Mouse (Mus musculus) megakaryocyte-erythroid progenitor cell, adult 5-6 weeks (primary cell): ENCODE results near the gene Cdk20. TPM values are rescaled to one million over a fixed set of nuclear protein-coding genes. Genes with fewer than 3 reads are reported as not detected.
A peak's percentile ranks its signal among the peaks of the same experiment; 100 is the strongest.

Source experiments
- ATAC-seq: replicated peaks from 2 replicates; pipeline ENCODE4 v1.8.0; 2016; ENCODE audit warnings: mild to moderate bottlenecking, inconsistent platforms; ENCODE audit not compliant: severe bottlenecking, poor library complexity, low FRiP score, low TSS enrichment
- total RNA-seq, 2 experiments: library from RNA; stranded (forward) in 1 of 2; stranded (reverse) in 1 of 2; fragments of 200-1000, 215-1000 nt in 1 of 2; fragments of >200 nt in 1 of 2; fragmentation: Nextera tagmentation in 1 of 2; gene quantifications; 2 replicates each; pipeline ENCODE4 v1.2.3; 2014 to 2017

The Cdk20 gene
- total RNA-seq (2014; fragmentation: Nextera tagmentation) (3.7 and 4.4 TPM in 2 replicates), total RNA-seq (2017) (2.9 and 6.8 TPM in 2 replicates)

DNA sequence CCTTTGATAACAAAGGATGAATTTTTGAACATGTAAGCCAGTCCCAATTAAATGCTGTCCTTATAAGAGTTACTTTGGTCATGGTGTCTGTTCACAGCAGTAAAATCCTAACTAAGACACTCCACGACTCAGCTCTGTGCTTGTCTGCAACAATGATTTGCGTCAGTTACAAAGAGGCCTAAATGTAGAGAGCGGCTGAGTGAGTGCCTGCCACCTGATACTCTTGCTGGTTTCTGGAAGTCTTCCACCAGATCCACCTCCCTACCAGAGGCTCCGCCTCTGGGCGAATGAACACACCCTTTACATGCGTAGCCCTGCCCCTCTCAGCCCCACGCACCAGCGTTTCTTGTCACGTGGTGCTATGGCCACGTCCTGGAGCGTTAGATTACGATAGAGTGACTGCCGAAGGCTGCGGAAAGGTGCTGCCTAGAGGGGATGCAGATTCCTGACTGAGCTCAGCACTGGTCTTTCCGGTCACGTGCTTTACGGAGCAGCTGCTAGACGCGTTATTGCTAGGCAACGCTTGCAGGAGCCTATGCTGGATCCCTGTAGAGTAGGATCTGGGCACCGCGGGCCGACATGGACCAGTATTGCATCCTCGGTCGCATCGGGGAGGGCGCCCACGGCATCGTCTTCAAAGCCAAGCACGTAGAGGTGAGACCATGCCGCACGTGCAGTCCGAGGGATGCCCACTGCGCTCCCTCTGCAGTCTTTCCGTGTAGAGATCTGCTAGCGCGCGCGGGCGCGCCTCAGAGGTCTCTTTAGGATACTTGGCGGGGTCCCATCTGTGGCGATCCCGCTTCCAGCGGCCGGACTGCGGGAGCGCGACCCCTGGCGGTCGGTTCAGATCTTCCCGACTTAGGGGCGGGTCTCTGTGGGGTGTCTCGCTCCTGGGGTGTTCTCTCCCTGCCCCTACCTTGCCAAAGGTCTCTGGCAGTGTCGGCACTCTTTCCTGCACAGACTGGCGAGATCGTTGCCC is at the start of gene Cdk20:
TSS of gene Cdk20 (plus strand) at position 298 of the 979 bp plus-strand sequence.
- ATAC-seq: peak; percentile 95

DNA sequence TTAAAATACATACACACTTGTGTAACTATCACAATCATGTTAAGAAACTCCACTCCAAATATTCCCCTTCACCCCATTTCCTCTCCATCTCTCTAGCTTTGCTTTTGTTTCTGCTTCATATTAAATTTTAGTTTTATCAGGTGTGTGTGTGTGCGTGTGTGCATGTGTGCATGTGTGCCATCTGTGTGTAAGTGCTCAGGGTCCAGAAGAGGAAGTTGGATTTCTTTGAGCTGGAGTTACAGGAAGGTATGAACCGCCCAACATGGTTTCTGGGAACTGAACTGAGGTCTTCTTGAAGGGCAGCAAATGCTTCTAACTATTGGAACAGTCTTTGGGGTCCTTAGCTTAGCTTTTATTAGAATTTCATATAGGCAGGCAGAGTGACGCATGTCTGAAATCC is 47.2 kb upstream of the Cdk20 start:
- no peak for ATAC-seq

DNA sequence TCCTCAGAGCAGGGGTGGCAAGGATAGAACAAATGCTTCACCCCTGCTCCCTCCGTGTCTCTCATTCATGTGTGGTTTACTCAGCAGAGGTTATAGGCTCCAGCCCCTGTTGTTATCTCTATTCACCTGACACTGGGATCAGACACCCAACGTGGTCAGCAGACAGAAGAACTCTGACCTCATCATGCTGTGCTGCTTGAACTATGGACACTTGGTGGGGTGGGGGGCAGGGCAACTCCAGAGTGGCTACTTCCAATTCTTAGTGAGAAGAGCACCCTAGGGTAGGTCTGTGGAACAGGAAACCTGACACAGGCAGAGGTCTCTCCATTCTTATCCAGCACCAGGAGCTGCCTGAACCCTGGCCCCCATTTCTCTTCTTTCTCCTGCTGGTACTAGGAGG is 46.1 kb upstream of the Cdk20 start:
- ATAC-seq: 0 out of 2 replicates have a peak, but pooled peaks have one; percentile 44

DNA sequence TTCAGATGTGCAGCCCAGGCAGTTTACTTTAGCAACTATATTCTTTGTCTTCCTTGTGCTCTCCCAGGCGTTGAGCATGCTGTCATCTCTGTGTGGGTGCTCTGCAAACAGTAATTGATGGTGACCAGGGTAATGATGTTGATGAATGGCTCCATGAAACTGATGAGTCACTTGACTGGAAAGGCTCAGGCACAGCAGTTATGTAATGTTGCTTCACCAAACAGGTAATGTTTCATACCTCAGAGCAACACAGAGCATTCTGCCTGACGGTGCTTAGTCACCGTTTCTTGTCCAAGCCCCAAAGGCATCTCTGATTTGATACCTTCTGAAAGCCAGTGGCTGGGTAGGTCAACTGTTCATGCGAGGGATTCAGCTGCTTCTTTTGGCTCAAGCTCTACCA is 43.7 kb upstream of the Cdk20 start:
- no peak for ATAC-seq

DNA sequence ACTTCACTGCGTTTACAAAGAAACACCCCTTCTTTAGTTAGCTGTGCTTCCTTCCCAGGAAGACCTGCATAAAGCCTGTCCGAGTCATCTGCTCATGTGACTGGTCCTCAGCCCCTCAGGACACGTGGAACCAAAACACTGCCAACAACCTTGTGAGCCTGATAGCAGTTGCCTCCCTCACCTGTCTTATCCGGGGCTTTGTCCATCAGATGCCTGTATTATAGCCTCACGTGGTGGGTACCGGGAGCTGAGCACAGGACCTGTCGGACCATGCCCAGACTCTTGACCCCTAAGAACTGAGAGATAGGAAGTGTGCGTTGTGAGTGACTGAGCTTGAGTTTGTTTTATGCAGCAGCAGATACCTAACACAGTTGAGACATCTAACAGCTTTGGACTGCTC is 35.1 kb upstream of the Cdk20 start:
- ATAC-seq: no peak

DNA sequence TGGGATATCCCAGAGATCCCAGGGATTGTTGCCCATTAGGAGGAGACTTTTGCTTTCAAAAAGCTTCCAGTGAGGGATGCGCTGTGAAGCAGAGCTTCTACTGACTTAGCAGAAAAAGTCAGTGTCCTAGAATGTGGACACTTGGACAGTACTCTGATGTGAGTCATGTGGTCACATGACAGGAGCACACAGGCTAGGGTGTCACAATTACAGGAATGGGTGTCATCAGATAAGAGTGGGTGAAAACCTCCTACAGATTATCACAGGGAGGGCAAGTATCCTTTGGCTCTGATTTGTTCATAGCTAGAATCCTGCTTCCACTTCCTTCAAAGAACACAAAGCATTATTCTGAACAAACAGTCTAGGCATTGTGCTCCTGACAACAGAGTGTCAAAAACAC is 34.0 kb upstream of the Cdk20 start:
- ATAC-seq: no peak

DNA sequence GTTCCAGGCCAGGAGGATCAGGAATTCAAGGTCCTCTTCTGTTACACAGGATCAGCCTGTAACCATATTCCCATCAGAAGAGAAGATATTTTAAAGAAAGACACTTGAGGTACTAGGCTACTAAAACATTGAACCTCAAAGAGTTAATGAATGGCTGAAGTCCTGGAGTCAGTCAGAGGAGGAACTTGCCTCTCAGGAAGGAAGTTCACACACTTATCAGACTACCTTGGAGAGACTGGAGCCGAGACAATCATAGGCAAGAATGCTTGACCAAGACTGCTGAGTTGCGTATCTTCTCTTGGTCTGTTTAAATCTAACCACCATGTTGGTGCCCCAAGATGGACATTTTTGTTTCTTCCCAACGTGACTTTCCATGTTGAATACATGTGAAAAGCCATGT is 32.2 kb upstream of the Cdk20 start:
- no peak for ATAC-seq

DNA sequence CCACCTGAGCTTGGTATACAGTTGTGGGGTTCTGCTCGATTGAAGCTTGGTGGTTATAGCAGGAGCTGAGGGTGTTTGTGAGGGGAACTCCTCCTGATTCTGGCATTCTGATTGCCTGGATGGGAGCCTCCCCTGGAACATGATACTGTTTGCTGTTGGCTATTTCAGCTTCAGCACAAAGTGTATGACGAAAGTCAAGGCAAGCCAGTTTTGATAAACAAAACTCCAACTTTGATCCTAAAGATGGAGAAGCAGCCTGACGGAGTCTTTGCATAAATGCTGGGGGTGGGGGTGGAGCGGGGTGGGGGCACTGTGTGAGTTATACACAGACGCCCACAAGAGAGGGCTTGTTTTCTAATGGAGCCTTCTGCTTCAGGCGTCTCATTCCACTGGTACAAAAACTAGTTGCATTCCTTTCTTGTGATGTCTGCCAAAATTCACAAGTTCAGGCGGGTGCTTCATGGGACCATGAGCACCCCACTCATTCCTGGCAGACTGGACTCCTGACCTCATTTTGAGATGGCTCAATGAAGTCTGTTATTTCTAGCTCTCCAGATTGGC is 31.2 kb upstream of the Cdk20 start:
- ATAC-seq: no peak

DNA sequence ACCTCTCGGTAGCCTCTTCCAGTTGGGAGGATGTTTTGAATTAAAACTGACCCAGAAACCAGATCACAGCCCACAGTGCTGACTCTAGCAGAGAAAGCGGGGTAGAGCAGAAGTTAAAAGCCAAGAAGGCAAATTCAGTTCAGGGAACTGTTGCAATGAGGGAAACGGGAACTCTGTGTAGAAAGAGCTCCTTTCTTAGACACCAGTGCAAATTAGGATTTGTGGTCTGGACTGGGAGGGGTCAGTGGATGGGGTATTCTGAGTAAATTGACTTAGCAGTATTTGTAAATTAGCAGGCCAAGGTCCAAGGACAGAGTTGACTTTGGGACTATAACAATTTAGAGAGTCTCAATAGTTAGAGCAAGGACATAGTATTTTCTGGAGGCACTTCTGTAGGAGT is 30.1 kb upstream of the Cdk20 start:
- ATAC-seq: no peak; the same call in 1 of the 2 replicates

DNA sequence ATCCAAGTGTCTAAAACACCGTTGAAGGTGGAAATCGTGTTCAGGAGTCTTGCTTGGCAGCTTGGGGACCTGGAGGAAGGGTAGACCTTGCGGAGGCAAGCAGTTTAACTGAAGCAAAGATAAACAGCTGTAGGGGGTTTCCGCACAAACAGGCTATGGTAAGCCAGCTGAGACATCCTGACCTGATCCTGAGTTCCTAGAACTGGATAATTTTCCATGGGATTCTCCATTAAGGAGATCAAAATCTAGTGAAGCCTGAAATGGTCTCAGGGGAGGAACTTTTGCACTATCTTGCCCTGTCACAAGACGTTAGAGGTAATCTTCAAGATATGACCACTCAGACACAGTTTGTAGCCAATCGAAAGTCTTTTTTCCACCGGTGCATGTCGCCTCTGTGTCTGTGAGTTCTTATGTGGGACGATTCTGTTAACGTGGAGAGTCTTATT is 29.6 kb upstream of the Cdk20 start:
- peak; percentile 75 for ATAC-seq

DNA sequence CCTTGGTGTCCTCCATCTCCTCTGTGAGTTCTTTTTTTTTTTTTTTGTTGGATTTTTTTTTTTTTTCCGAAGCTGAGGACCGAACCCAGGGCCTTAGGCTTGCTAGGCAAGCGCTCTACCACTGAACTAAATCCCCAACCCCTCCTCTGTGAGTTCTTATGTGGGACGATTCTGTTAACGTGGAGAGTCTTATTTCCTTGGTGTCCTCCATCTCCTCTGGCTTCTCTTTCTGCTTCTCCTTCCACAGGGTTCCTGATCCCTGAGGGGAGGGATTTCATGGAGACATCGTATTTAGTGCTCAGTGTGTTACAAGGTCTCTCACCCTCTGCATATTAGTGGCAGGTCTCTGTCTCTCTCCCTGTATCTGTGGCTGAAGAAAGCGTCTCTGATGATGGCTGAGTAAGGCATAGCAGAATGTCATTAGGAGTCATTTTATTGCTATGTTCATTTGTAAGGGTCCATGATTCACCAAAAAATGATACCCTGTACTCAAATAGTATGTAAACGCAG is 29.1 kb upstream of the Cdk20 start:
- ATAC-seq: no peak

DNA sequence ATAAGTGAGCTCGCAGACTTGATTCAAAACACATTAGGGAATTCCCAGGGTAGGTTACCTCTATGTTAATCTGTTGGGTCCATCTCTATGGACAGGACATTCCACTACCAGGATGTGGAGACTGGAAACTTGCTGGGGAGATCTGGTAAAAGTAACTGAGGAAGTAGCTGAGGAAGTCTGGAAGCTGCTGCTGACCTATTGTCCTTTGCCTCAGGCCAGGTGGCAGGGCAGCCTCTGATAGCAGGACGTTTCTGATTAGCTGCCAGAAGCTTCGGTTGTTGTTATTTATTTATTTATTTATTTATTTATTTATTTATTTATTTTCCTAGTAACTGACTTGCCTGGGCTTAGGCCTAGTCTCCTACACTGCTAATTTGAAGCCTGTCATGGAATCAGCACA is 28.6 kb upstream of the Cdk20 start:
- no peak for ATAC-seq

DNA sequence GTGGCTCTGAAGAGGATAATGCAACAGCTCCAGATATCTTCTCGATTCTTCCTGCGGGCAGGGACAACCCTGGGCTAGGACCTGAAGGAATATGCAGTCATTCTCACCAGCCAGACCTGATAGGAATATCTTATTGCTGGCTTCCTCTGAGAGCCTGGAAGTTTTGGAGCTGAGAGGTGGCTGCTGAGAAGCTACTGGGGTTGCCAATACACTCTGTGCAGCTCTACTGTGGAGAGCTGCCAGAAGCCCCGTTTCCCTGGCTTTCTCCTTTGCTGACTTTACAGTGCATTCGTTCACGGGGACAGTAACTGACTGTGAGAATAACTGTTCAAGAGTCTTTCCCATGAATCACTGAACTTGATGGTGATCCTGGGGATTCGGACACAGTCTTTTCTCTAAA is 26.6 kb upstream of the Cdk20 start:
- ATAC-seq: no peak

DNA sequence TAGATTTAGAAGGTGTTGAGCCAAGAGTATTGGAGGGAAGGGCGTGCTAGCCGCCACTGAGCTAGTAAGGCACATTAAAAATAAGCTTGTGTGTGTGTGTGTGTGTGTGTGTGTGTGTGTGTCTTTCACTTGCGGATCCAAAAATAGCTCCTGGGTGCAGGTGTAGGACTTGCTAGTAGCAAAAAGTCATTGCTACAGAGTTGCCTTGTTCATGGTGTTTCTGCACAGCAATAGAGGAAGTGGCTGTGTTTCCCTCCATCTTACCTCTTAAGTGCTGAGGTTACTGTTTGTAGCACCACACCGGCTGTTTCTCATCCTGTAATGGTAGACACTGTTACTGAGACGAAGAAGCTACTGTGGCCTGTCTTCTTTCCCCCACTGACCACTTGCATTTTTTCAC is 24.1 kb upstream of the Cdk20 start:
- no peak for ATAC-seq

DNA sequence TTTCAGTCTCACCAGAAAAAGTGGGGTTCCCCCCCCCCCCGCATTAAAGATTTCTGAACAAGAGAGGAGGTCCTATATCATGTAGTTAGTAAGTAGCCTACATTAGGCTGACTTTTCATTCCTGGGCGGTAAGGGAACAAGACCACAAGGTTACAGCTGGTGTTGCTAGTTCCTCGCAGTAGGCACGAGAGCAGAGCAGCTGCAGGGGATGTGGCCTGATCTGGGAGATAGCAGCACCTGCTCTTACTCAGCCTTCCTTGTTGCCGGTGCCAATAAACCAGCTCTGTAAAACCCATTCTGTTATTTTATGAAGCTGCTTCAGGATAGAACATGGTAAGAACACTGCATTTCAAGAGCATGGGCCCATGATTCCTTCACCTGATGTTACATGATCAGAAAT is 21.5 kb upstream of the Cdk20 start:
- ATAC-seq: peak; percentile 86

DNA sequence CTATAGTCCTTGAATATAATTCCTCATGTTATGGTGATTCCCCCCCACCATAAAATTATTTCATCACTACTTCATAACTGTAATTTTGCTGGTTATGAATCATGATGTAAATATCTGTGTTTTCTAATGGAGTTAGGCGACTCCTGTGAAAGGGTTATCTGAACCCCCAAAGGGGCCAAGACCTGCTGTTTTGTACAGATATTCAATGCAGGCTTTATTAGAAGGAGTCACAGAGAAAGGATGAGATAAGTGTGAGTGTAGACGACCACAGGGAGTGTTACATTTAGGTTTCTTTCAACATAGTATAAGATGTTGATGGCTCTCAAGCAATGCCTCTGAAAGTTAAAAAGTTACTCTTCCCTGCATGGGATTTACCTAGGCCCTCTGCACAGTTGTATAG is 20.8 kb upstream of the Cdk20 start:
- peak; percentile 80 for ATAC-seq

DNA sequence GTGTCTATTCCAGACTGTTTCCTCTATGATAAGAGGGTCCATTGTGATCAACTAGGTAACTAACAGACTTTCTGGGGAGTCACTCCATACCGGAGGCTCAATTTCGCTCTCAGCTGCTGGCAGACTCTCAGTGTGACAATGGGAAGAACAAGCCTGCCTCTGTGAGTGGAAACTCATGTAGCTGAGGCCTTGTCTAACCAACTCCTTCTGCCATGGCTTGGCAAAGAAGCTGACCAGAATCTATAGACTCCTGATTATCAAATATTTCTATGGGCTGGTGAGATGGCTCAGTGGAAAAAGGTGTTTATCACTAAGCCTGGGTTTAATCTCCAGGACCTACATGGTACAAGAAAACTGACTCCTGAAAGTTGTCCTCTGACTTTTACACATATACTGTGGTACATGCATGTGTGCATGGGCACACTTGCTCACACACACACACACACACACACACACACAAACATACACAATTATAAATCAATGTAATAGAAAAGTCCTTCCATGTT is 19.3 kb upstream of the Cdk20 start:
- ATAC-seq: peak; percentile 64

DNA sequence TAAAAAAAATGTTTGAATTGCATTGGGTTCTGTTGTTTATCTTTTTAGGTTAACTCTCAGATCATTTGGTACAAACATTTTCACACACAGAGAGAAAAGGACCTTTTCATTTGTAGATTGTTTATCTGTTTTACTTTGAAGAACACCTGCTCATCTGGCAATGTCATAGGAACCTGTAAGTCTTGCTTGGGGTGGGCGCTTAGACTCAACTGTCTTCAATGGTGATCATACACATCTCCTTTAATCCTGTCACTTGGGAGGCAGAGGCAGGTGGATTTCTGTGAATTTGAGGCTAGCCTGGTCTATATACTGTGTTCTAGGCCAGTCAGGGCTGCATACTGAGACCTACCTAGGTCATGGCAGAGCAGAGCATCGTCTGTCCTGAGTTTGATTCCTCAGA is 16.5 kb upstream of the Cdk20 start:
- no peak for ATAC-seq

DNA sequence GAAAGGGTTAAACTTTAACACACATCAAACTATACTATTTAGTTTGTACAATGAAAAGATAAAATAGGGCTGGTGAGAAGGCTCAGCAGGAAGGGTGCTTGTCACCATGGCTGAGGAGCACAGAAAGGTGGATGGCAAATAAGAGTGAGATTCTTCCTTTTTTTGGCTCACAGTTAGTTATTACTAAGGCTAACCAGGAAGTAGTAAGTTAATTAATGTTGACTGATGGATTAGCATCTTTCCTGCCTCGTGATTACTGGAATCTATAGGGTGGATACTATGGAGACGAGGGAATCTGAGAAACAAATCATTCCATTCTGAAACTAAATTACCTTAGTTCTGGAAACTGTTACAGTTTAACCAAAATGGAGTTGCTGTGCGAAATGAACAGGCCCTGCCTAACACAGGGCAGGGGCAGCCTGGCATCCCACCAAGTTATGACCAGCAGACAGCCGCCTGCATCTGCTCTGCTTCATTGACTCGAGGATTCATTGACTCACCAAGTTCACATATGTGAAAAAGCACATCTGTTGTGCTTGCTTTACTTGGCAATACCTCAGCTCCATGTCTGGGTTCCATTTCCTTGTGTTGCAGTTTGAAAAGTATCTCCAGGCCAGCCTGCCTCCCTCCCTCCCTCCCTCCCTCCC is 15.0 kb upstream of the Cdk20 start:
- ATAC-seq: no peak

DNA sequence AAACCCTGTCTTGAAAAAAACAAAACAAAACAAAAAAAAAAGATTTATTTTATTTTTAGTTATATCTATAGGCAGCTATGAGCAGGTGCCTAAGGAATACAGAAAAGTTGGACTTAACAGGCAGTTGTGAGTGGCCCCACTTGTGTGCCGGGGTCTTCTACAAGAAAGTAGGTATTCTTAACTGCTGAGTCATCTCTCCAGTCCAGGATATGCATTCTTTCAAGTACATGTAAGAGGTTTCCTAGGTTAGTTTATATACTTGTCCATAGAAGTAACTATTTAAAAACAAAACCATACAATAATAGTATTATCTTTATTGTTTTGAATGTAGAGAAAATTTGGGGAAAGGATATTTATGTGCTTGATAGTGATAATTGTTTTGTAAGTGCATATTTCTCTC is 11.3 kb upstream of the Cdk20 start:
- no peak for ATAC-seq
